Mouse (Mus musculus) forebrain, postnatal 0 days (tissue): ENCODE results near the gene Opa3. TPM values are rescaled to one million over a fixed set of nuclear protein-coding genes. Genes with fewer than 3 reads are reported as not detected.

Source experiments
- ATAC-seq: fragments of 200-750 bp; cut with Nextera tagmentation; 2 replicates; pipeline ENCODE4 v1.8.0; 2017; ENCODE audit warnings: mild to moderate bottlenecking, moderate library complexity
- DNase-seq: peaks from one replicate; pipeline ENCODE4 v3.0.0-alpha.2; 2015
- H3K27ac ChIP-seq: fragments of 300-500 bp; sonication (generic); 2 replicates; pipeline ENCODE4 v1.5.1; 2014; ENCODE audit warnings: low read depth, mild to moderate bottlenecking, antibody characterized with exemption, low read length, moderate library complexity, mixed read lengths
- H3K27me3 ChIP-seq: fragments of 300-500 bp; sonication (generic); 2 replicates; pipeline ENCODE4 v1.6.1; 2014; ENCODE audit warnings: mild to moderate bottlenecking, low read length, mixed read lengths; ENCODE audit not compliant: insufficient read depth
- H3K36me3 ChIP-seq: fragments of 300-500 bp; sonication (generic); 2 replicates; pipeline ENCODE4 v1.6.1; 2014; ENCODE audit warnings: mild to moderate bottlenecking, moderate library complexity; ENCODE audit not compliant: insufficient read depth
- H3K4me1 ChIP-seq: fragments of 300-500 bp; sonication (generic); 2 replicates; pipeline ENCODE4 v1.6.1; 2014; ENCODE audit warnings: antibody characterized with exemption; ENCODE audit not compliant: insufficient read depth
- H3K4me2 ChIP-seq: fragments of 300-500 bp; sonication (generic); 2 replicates; pipeline ENCODE4 v1.6.1; 2014; ENCODE audit warnings: low read depth, mild to moderate bottlenecking, moderate library complexity
- H3K4me3 ChIP-seq: fragments of 300-500 bp; sonication (generic); 2 replicates; pipeline ENCODE4 v1.5.1; 2014; ENCODE audit warnings: low read depth, low read length, mixed read lengths
- H3K9ac ChIP-seq: fragments of 300-500 bp; sonication (generic); 2 replicates; pipeline ENCODE4 v1.6.1; 2014; ENCODE audit warnings: mild to moderate bottlenecking
- H3K9me3 ChIP-seq: fragments of 300-500 bp; sonication (generic); 2 replicates; pipeline ENCODE4 v1.6.1; 2016; ENCODE audit warnings: low read length
- CTCF ChIP-seq: sonication (generic); IDR thresholded peaks from 2 replicates; pipeline ENCODE4 v1.5.1; 2016; ENCODE audit warnings: antibody characterized with exemption, control low read depth, low read depth
- WGBS: fragments of 180-500 bp; shearing (Covaris S2); extraction: QIAGEN DNeasy Blood & Tissue Kit; methylation state at CpG from one replicate; pipeline ENCODE4 v1.1.7; 2014; 5-methylcytosine and 5-hydroxymethylcytosine counted together
- polyA plus RNA-seq: library from polyadenylated mRNA; unstranded; fragments of >200 nt; fragmentation: Nextera tagmentation; extraction: Ambion mirVana; gene quantifications from 2 replicates; pipeline ENCODE4 v1.2.1, GENCODE M21; 2015
- total RNA-seq: library from RNA; depleted of rRNA; stranded (reverse); fragments of >200 nt; gene quantifications from 2 replicates; pipeline ENCODE4 v1.2.3, GENCODE M21; 2014

Opa3 gene
- total and polyA plus RNA-seq, 2 experiments from 2014 or later, result 32.2 to 35.8 TPM

- Histone ChIP-seq H3K4me2 (no peak overlapping the region), H3K27ac (no peak overlapping the region), H3K4me3 (no peak overlapping the region), H3K4me1 (no peaks in the 10 kb centered on the region), H3K27me3 (no peaks in the 10 kb centered on the region), H3K9ac (no peak overlapping the region), H3K36me3 (no peaks in the 10 kb centered on the region), H3K9me3 (no peaks in the 10 kb centered on the region)
- ATAC-seq, result no peak
- WGBS, result 64% methylated on average over 9 of the region's 9 CpGs
- no peak for DNase-seq
- TF ChIP-seq CTCF, result no peak
Measured at GRCm38 (mm10) chr7:19214940-19215339, 13.2 kb upstream of the Opa3 start.

- no peaks in the 10 kb centered on the region for H3K27me3 ChIP-seq
- no peak for DNase-seq
- H3K4me3 ChIP-seq, result no peak overlapping the region
- WGBS, result 64% methylated on average over 5 of the region's 5 CpGs
- H3K4me1 ChIP-seq, result no peaks in the 10 kb centered on the region
- H3K27ac ChIP-seq, result no peak overlapping the region
- H3K9me3 ChIP-seq, result no peaks in the 10 kb centered on the region
- H3K9ac ChIP-seq, result no peak overlapping the region
- TF ChIP-seq CTCF, result no peak
- H3K4me2 ChIP-seq, result no peak overlapping the region
- no peak for ATAC-seq
- H3K36me3 ChIP-seq, result no peaks in the 10 kb centered on the region
Measured at GRCm38 (mm10) chr7:19217492-19217891, 10.6 kb upstream of the Opa3 start.

DNA sequence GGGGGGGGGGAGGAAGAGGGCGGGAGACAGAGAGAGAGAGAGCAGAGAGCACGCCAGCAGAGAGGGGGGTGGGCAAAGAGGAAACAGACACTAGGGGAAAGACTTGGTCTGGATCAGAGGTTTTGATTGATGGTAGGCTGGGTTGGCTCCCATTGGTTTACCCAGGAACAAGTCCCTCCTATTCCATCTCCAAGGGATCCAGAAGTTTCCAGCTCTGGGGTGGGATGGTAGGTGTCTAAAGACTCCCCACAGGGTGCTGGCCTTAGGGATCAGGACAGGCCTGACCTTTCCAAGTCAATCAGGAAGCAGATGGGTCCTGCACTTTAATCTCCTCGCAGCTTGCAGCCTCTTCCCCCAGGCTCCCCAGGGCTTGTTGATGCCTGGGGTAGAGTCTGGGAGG, 10.2 kb upstream of the Opa3 start:
- WGBS, result 25% methylated on average over 2 of the region's 3 CpGs
- H3K27ac ChIP-seq, result no peak overlapping the region
- no peaks in the 10 kb centered on the region for H3K36me3 ChIP-seq
- H3K4me3 ChIP-seq, result no peak overlapping the region
- DNase-seq, result no peak
- no peaks in the 10 kb centered on the region for H3K27me3 ChIP-seq
- H3K4me2 ChIP-seq, result no peak overlapping the region
- no peak overlapping the region for H3K9ac ChIP-seq
- TF ChIP-seq CTCF, result no peak
- no peaks in the 10 kb centered on the region for H3K4me1 ChIP-seq
- no peak for ATAC-seq
- no peaks in the 10 kb centered on the region for H3K9me3 ChIP-seq

GRCm38 (mm10) chr7:19220061-19220460, 8.1 kb upstream of the Opa3 start:
- ATAC-seq (no peak), DNase-seq (no peak)
- Histone ChIP-seq H3K36me3 (no peaks in the 10 kb centered on the region), H3K9me3 (no peaks in the 10 kb centered on the region), H3K27ac (no peak overlapping the region), H3K4me3 (no peak overlapping the region), H3K4me1 (no peaks in the 10 kb centered on the region), H3K4me2 (no peak overlapping the region), H3K27me3 (no peaks in the 10 kb centered on the region), H3K9ac (no peak overlapping the region)
- peak; percentile 15; the same call in 1 of the 2 replicates for TF ChIP-seq CTCF
- WGBS, result 64% methylated on average over 3 of the region's 3 CpGs

DNA sequence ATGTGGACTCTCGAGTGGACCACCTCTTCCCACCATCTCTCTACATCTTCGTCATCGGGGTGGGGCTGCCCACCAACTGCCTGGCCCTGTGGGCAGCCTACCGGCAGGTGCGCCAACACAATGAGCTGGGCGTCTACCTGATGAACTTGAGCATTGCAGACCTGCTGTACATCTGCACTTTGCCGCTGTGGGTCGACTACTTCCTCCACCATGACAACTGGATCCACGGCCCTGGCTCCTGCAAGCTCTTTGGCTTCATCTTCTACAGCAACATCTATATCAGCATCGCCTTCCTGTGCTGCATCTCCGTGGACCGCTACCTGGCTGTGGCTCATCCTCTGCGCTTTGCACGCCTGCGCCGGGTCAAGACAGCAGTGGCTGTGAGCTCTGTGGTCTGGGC, 5.9 kb upstream of the Opa3 start:
- H3K4me1 ChIP-seq, result peaks cover 5% of the 10 kb centered on the region; the same call in 1 of the 2 replicates
- no peak for DNase-seq
- no peak overlapping the region for H3K27ac ChIP-seq
- TF ChIP-seq CTCF, result no peak
- H3K9me3 ChIP-seq, result no peaks in the 10 kb centered on the region
- H3K4me3 ChIP-seq, result no peak overlapping the region
- no peak for ATAC-seq
- H3K36me3 ChIP-seq, result no peaks in the 10 kb centered on the region
- H3K4me2 ChIP-seq, result no peak overlapping the region
- WGBS, result 95% methylated on average over 16 of the region's 16 CpGs
- no peak overlapping the region for H3K9ac ChIP-seq
- H3K27me3 ChIP-seq, result no peaks in the 10 kb centered on the region

DNA sequence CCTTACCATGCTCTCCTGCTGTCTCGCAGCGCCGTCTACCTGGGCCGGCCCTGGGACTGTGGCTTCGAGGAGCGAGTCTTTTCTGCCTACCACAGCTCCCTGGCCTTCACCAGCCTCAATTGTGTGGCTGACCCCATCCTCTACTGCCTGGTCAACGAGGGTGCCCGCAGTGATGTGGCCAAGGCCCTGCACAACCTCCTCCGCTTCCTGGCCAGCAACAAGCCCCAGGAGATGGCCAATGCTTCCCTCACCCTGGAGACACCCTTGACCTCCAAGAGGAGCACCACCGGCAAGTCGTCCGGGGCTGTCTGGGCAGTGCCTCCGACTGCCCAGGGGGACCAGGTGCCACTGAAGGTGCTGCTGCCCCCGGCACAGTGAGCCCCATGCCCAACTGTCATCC, 5.3 kb upstream of the Opa3 start:
- no peak for TF ChIP-seq CTCF
- no peaks in the 10 kb centered on the region for H3K9me3 ChIP-seq
- H3K4me3 ChIP-seq, result no peak overlapping the region
- H3K27me3 ChIP-seq, result no peaks in the 10 kb centered on the region
- 92% methylated on average over 14 of the region's 14 CpGs for WGBS
- no peak overlapping the region for H3K9ac ChIP-seq
- ATAC-seq (no peak), DNase-seq (no peak)
- no peak overlapping the region for H3K4me2 ChIP-seq
- no peaks in the 10 kb centered on the region for H3K36me3 ChIP-seq
- H3K27ac ChIP-seq, result no peak overlapping the region
- H3K4me1 ChIP-seq, result peaks cover 5% of the 10 kb centered on the region; the same call in 1 of the 2 replicates

DNA sequence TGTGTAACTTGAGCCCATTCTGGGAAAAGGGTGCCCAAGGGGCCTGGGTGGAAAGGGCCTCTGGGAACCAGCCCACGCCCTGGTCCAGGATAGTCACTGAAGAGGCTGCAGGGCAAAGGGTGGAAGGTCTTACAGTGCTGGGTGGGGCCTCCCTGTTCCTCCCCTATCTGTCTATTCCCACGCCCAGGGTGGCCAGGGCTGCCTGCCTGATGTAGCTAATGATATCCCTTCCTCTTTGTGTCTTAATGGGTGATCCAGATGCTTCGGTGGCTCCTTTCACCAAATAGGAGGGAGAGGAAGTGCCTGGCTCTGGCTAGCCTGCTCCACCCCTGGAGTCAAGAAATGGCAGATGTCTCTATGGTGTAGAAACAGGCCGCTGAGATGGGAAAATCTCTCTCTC, 3.2 kb upstream of the Opa3 start:
- Histone ChIP-seq H3K9ac (no peak overlapping the region), H3K4me3 (no peak overlapping the region), H3K27ac (no peak overlapping the region), H3K9me3 (no peaks in the 10 kb centered on the region), H3K36me3 (no peaks in the 10 kb centered on the region), H3K27me3 (no peaks in the 10 kb centered on the region), H3K4me1 (peaks cover 12% of the 10 kb centered on the region), H3K4me2 (no peak overlapping the region)
- DNase-seq, result no peak
- TF ChIP-seq CTCF, result no peak
- ATAC-seq, result no peak
- 83% methylated on average over 4 of the region's 4 CpGs for WGBS
